Mouse (Mus musculus) intestine, postnatal 0 days (tissue): ENCODE data around the gene Hexim1. TPM values are rescaled to one million over a fixed set of nuclear protein-coding genes. Genes with fewer than 3 reads are reported as not detected.
A peak's percentile ranks its signal among the peaks of the same experiment; 100 is the strongest.

Experiments used
- ATAC-seq: fragments of 200-750 bp; cut with Nextera tagmentation; 2 replicates; pipeline ENCODE4 v1.8.0; 2017; ENCODE audit warnings: mild to moderate bottlenecking, moderate TSS enrichment, moderate library complexity
- H3K27ac ChIP-seq: fragments of 300-500 bp; sonication (generic); 2 replicates; pipeline ENCODE4 v1.5.1; 2014; ENCODE audit warnings: mild to moderate bottlenecking, low read depth, low read length, moderate library complexity
- H3K27me3 ChIP-seq: fragments of 300-500 bp; sonication (generic); replicated peaks from 2 replicates; pipeline ENCODE4 v1.6.1; 2014; ENCODE audit warnings: low read length, mixed read lengths; ENCODE audit not compliant: control insufficient read depth, insufficient read depth
- H3K36me3 ChIP-seq: fragments of 300-500 bp; sonication (generic); 2 replicates; pipeline ENCODE4 v1.6.1; 2014; ENCODE audit warnings: mild to moderate bottlenecking, moderate library complexity; ENCODE audit not compliant: control insufficient read depth, insufficient read depth
- H3K4me1 ChIP-seq: fragments of 300-500 bp; sonication (generic); replicated peaks from 2 replicates; pipeline ENCODE4 v1.6.1; 2014; ENCODE audit warnings: antibody characterized with exemption, low read length, mixed read lengths; ENCODE audit not compliant: control insufficient read depth, insufficient read depth
- H3K4me2 ChIP-seq: fragments of 300-500 bp; sonication (generic); replicated peaks from 2 replicates; pipeline ENCODE4 v1.6.1; 2014; ENCODE audit warnings: low read depth, mild to moderate bottlenecking, moderate library complexity
- H3K4me3 ChIP-seq: fragments of 300-500 bp; sonication (generic); 2 replicates; pipeline ENCODE4 v1.5.1; 2014; ENCODE audit warnings: low read depth, low read length
- H3K9ac ChIP-seq: fragments of 300-500 bp; sonication (generic); 2 replicates; pipeline ENCODE4 v1.6.1; 2014; ENCODE audit warnings: mild to moderate bottlenecking, low read depth, low read length
- H3K9me3 ChIP-seq: fragments of 300-500 bp; sonication (generic); 2 replicates; pipeline ENCODE4 v1.6.1; 2016; ENCODE audit warnings: mixed run types; ENCODE audit not compliant: control insufficient read depth
- CTCF ChIP-seq: sonication (generic); IDR thresholded peaks from 2 replicates; pipeline ENCODE4 v1.5.1; 2016; ENCODE audit warnings: low read depth, mild to moderate bottlenecking, control low read depth, antibody characterized with exemption, moderate library complexity
- WGBS: fragments of 180-500 bp; shearing (Covaris S2); extraction: QIAGEN DNeasy Blood & Tissue Kit; methylation state at CpG from one replicate; pipeline ENCODE4 v1.1.7; 2014; 5-methylcytosine and 5-hydroxymethylcytosine counted together
- polyA plus RNA-seq: library from polyadenylated mRNA; unstranded; fragments of >200 nt; fragmentation: Nextera tagmentation; extraction: Ambion mirVana; gene quantifications from 2 replicates; pipeline ENCODE4 v1.2.1, GENCODE M21; 2015

Gene Hexim1
- polyA plus RNA-seq, 1 experiment from 2014 or later = 4.6 TPM

GRCm38 (mm10) chr11:103114270-103114943 is 1.6 kb upstream of the Hexim1 start:
- no peaks in the 10 kb centered on the region for H3K36me3 ChIP-seq
- TF ChIP-seq CTCF = no peak
- peak overlapping the region; percentile 62 for H3K4me2 ChIP-seq
- H3K27ac ChIP-seq = peak overlapping the region; percentile 83
- WGBS = 78% methylated on average over 11 of the region's 11 CpGs
- H3K9ac ChIP-seq = 0 out of 2 replicates have a peak overlapping the region, but pooled peaks have one; percentile 56
- peaks cover 7% of the 10 kb centered on the region; the same call in 1 of the 2 replicates for H3K4me1 ChIP-seq
- H3K9me3 ChIP-seq = no peaks in the 10 kb centered on the region
- H3K27me3 ChIP-seq = no peaks in the 10 kb centered on the region
- ATAC-seq = no peak
- peak overlapping the region; percentile 46 for H3K4me3 ChIP-seq

- Histone ChIP-seq H3K9ac (peak overlapping the region; percentile 56), H3K36me3 (no peaks in the 10 kb centered on the region; the same call in 1 of the 2 replicates), H3K27ac (peak overlapping the region; percentile 83), H3K4me3 (peak overlapping the region; percentile 46), H3K4me2 (peak overlapping the region; percentile 62), H3K27me3 (no peaks in the 10 kb centered on the region), H3K4me1 (peaks cover 7% of the 10 kb centered on the region; the same call in 1 of the 2 replicates), H3K9me3 (no peaks in the 10 kb centered on the region)
- ATAC-seq = peak; percentile 58
- TF ChIP-seq CTCF = no peak
- under 1% methylated on average over 34 of the region's 34 CpGs for WGBS
These were observed 646 bp upstream of the Hexim1 start for GRCm38 (mm10) chr11:103115163-103116007.

GRCm38 (mm10) chr11:103116959-103117590 is 1.0 kb downstream of the Hexim1 start:
- Histone ChIP-seq H3K27me3 (no peaks in the 10 kb centered on the region), H3K4me2 (peak overlapping the region; percentile 93), H3K9me3 (no peaks in the 10 kb centered on the region), H3K4me3 (peak overlapping the region; percentile 53), H3K4me1 (peaks cover 5% of the 10 kb centered on the region; the same call in 1 of the 2 replicates), H3K9ac (peak overlapping the region; percentile 61), H3K36me3 (no peaks in the 10 kb centered on the region; the same call in 1 of the 2 replicates), H3K27ac (peak overlapping the region; percentile 83)
- TF ChIP-seq CTCF = peak; percentile 89
- ATAC-seq = no peak
- under 1% methylated on average over 35 of the region's 35 CpGs for WGBS

- no peak for ATAC-seq
- TF ChIP-seq CTCF = no peak
- Histone ChIP-seq H3K9me3 (no peaks in the 10 kb centered on the region), H3K27ac (peak overlapping the region; percentile 83), H3K9ac (peak overlapping the region; percentile 61), H3K4me1 (peaks cover 5% of the 10 kb centered on the region; the same call in 1 of the 2 replicates), H3K4me2 (peak overlapping the region; percentile 93), H3K4me3 (peak overlapping the region; percentile 53), H3K36me3 (no peaks in the 10 kb centered on the region; the same call in 1 of the 2 replicates), H3K27me3 (no peaks in the 10 kb centered on the region)
- under 1% methylated on average over 38 of the region's 38 CpGs for WGBS
These were observed 1.6 kb downstream of the Hexim1 start for GRCm38 (mm10) chr11:103117591-103118009.

GRCm38 (mm10) chr11:103118866-103119265 is 2.8 kb downstream of the Hexim1 start:
- Histone ChIP-seq H3K9ac (no peak overlapping the region), H3K9me3 (no peaks in the 10 kb centered on the region), H3K4me2 (peak overlapping the region; percentile 93), H3K4me3 (peak overlapping the region; percentile 10; the same call in 1 of the 2 replicates), H3K27me3 (no peaks in the 10 kb centered on the region), H3K36me3 (no peaks in the 10 kb centered on the region; the same call in 1 of the 2 replicates), H3K27ac (no peak overlapping the region), H3K4me1 (peaks cover 5% of the 10 kb centered on the region; the same call in 1 of the 2 replicates)
- no peak for TF ChIP-seq CTCF
- no peak for ATAC-seq
- WGBS = 83% methylated on average over 2 of the region's 2 CpGs

GRCm38 (mm10) chr11:103119609-103120008 is 3.6 kb downstream of the Hexim1 start:
- peak; percentile 32 for TF ChIP-seq CTCF
- no peaks in the 10 kb centered on the region for H3K9me3 ChIP-seq
- H3K4me1 ChIP-seq = peaks cover 1% of the 10 kb centered on the region; the same call in 1 of the 2 replicates
- no peak overlapping the region for H3K4me2 ChIP-seq
- no peak overlapping the region for H3K9ac ChIP-seq
- H3K36me3 ChIP-seq = no peaks in the 10 kb centered on the region; the same call in 1 of the 2 replicates
- H3K27me3 ChIP-seq = no peaks in the 10 kb centered on the region
- H3K4me3 ChIP-seq = no peak overlapping the region
- 57% methylated on average over 5 of the region's 5 CpGs for WGBS
- ATAC-seq = no peak
- H3K27ac ChIP-seq = no peak overlapping the region
